25 mouse cellular contexts compared by ENCODE assay signal in the genomic region with DNA sequence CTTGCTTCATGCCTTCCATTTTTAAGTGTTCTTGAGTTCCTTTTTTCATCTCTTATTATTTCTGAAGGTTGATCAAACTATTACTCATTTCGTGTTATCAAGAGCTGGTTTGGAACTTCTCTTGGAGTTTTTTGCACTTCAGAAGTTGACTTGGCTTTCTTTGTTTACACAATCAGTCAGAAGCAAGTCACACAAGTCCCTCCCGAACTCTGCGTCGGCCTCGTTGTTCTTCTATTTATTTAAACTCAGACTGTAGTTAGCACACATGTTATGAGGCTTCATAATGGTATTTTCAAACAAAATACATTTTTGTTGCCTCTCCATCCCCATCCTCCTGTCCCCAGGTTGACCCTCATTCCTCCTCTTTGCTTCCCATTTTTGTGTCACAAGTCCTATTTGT.
"Had no signal": no experiment of that assay in that cellular context is flagged by ENCODE, and none has a peak within 500 bp of the region (broad histone marks: within the 10 kb centered on the region; RNA-seq: fewer than 3 reads in every experiment).

No protein-coding gene starts in this region.

- H3K27me3 ChIP-seq: heart, embryonic 13.5 days; heart, embryonic 15.5 days; hindbrain, embryonic 13.5 days; hindbrain, embryonic 15.5 days; kidney, embryonic 15.5 days; limb, embryonic 13.5 days had no signal

- DNase-seq: forebrain, postnatal 0 days; gastrocnemius, postnatal 14 days; gastrocnemius, postnatal 36 days; heart, adult 11 months; heart, adult 2 months; heart, postnatal 14 days; heart, postnatal 36 days; kidney, adult 11 months; kidney, adult 2 months; kidney, adult 9 months; kidney, postnatal 14 days; kidney, postnatal 36 days; layer of hippocampus, adult 9-11 months; layer of hippocampus, postnatal 36 days; left cerebral cortex, postnatal 4 days had no signal

- H3K4me2 ChIP-seq: heart, embryonic 11.5 days; heart, embryonic 13.5 days; heart, embryonic 15.5 days; hindbrain, embryonic 13.5 days; hindbrain, embryonic 15.5 days; kidney, embryonic 15.5 days; limb, embryonic 13.5 days had no signal

- H3K9me3 ChIP-seq: heart, embryonic 13.5 days; heart, embryonic 15.5 days; hindbrain, embryonic 13.5 days; hindbrain, embryonic 15.5 days; kidney, embryonic 15.5 days; limb, embryonic 13.5 days had no signal

- H3K9ac ChIP-seq: forebrain, postnatal 0 days; heart, embryonic 13.5 days; heart, embryonic 15.5 days; hindbrain, embryonic 13.5 days; hindbrain, embryonic 15.5 days; kidney, embryonic 15.5 days; limb, embryonic 13.5 days had no signal

- H3K36me3 ChIP-seq: heart, embryonic 13.5 days; heart, embryonic 15.5 days; hindbrain, embryonic 13.5 days; hindbrain, embryonic 15.5 days; kidney, embryonic 15.5 days; limb, embryonic 13.5 days had no signal

- ATAC-seq: forebrain, postnatal 0 days; hindbrain, postnatal 0 days; intestine, embryonic 16.5 days had no signal

- H3K4me3 ChIP-seq: heart, adult 2 months; heart, embryonic 13.5 days; heart, embryonic 15.5 days; hindbrain, embryonic 13.5 days; hindbrain, embryonic 15.5 days; kidney, embryonic 15.5 days; limb, embryonic 13.5 days had no signal

- H3K27ac ChIP-seq: heart, adult 2 months; heart, embryonic 13.5 days; heart, embryonic 15.5 days; hindbrain, embryonic 13.5 days; hindbrain, embryonic 15.5 days; hindbrain, postnatal 0 days; kidney, embryonic 15.5 days; kidney, postnatal 0 days; limb, embryonic 13.5 days had no signal

- H3K4me1 ChIP-seq: heart, embryonic 15.5 days; hindbrain, embryonic 13.5 days; hindbrain, embryonic 15.5 days; kidney, embryonic 15.5 days; limb, embryonic 13.5 days had no signal
